Mouse (Mus musculus) forebrain, embryonic 11.5 days (tissue): Measurements from ENCODE around the gene Rae1. TPM values are rescaled to one million over a fixed set of nuclear protein-coding genes. Genes with fewer than 3 reads are reported as not detected.

Experiments used
- ATAC-seq: fragments of 200-750 bp; cut with Nextera tagmentation; replicated peaks from 2 replicates; pipeline ENCODE4 v1.8.0; 2017; ENCODE audit warnings: moderate TSS enrichment; ENCODE audit not compliant: low FRiP score
- DNase-seq: peaks from one replicate; pipeline ENCODE4 v3.0.0-alpha.2; 2017; ENCODE audit warnings: low spot score
- H3K27ac ChIP-seq: fragments of 300-500 bp; sonication (generic); 2 replicates; pipeline ENCODE4 v1.5.1; 2014; ENCODE audit warnings: low read depth, low read length
- H3K27me3 ChIP-seq: fragments of 300-500 bp; sonication (generic); 2 replicates; pipeline ENCODE4 v1.6.1; 2014; ENCODE audit warnings: mild to moderate bottlenecking, low read length, mixed read lengths; ENCODE audit not compliant: control insufficient read depth, insufficient read depth
- H3K36me3 ChIP-seq: fragments of 300-500 bp; sonication (generic); 2 replicates; pipeline ENCODE4 v1.6.1; 2014; ENCODE audit warnings: mild to moderate bottlenecking, low read length, moderate library complexity, mixed read lengths; ENCODE audit not compliant: control insufficient read depth, insufficient read depth
- H3K4me1 ChIP-seq: fragments of 300-500 bp; sonication (generic); replicated peaks from 2 replicates; pipeline ENCODE4 v1.6.1; 2014; ENCODE audit warnings: low read length, mixed read lengths; ENCODE audit not compliant: control insufficient read depth, insufficient read depth
- H3K4me2 ChIP-seq: fragments of 300-500 bp; sonication (generic); 2 replicates; pipeline ENCODE4 v1.6.1; 2014; ENCODE audit warnings: low read depth, mild to moderate bottlenecking, low read length, moderate library complexity, mixed read lengths; ENCODE audit not compliant: severe bottlenecking
- H3K4me3 ChIP-seq: fragments of 300-500 bp; sonication (generic); 2 replicates; pipeline ENCODE4 v1.5.1; 2014; ENCODE audit warnings: low read depth, low read length
- H3K9ac ChIP-seq: fragments of 300-500 bp; sonication (generic); 2 replicates; pipeline ENCODE4 v1.6.1; 2014; ENCODE audit warnings: low read length
- H3K9me3 ChIP-seq: fragments of 300-500 bp; sonication (generic); 2 replicates; pipeline ENCODE4 v1.6.1; 2016; ENCODE audit warnings: low read length, mixed read lengths; ENCODE audit not compliant: control insufficient read depth
- WGBS: fragments of 180-500 bp; shearing (Covaris S2); extraction: QIAGEN DNeasy Blood & Tissue Kit; methylation state at CpG from one replicate; pipeline ENCODE4 v1.1.7; 2014; 5-methylcytosine and 5-hydroxymethylcytosine counted together
- polyA plus RNA-seq: library from polyadenylated mRNA; unstranded; fragments of >200 nt; fragmentation: Nextera tagmentation; extraction: Ambion mirVana; gene quantifications from 2 replicates; pipeline ENCODE4 v1.2.1, GENCODE M21; 2014

Gene Rae1
- polyA plus RNA-seq, 1 experiment from 2014 or later: 148 TPM

- Histone ChIP-seq H3K36me3 (no peaks in the 10 kb centered on the region), H3K27ac (no peak overlapping the region), H3K4me3 (no peak overlapping the region), H3K27me3 (no peaks in the 10 kb centered on the region), H3K4me1 (no peaks in the 10 kb centered on the region), H3K4me2 (no peak overlapping the region), H3K9ac (no peak overlapping the region), H3K9me3 (no peaks in the 10 kb centered on the region)
- DNase-seq (no peak), ATAC-seq (no peak)
- WGBS: 69% methylated on average over 11 of the region's 11 CpGs
These were observed 42.7 kb downstream of the Rae1 start for GRCm38 (mm10) chr2:173042504-173043162.

DNA sequence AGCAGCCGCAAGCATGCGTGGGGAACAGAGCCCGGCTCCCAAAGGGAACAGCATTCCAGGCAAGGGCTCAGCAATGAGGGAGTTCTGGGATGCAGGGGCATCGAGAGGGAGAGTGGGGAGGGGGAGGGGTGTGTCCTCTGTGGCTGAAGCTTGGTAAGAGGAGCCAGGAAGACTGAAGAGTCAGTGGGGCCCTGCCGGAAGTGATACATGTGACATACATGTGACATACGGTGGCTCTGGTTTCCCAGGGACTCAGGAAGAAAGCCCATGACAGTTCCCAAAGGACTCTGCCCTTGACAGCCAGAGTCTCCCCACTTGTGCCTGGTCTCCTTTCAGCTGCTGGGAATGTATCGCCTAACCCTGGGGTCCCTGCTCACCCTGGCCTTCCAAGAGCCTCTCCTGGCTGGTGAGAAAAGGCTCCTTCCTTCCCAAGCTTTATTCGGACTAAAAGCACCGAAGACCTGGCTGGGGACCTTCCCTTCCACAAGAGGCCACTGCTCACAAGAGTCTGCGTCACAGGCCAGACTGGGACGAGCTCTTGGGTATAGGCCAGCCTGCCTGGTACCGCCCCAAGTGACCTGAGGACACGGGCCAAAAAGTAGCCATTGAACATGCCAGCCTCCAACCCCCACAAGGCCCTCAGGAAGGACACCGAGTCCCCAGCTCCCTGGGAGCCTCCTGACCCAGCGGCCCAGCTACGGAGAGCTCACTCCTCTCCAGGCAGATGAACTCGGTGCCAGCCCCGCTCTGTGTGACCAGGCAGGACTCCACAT, 44.5 kb downstream of the Rae1 start:
- no peak overlapping the region for H3K4me3 ChIP-seq
- DNase-seq (no peak), ATAC-seq (no peak)
- no peaks in the 10 kb centered on the region for H3K9me3 ChIP-seq
- H3K4me2 ChIP-seq: no peak overlapping the region
- WGBS: 82% methylated on average over 18 of the region's 18 CpGs
- H3K4me1 ChIP-seq: no peaks in the 10 kb centered on the region
- H3K9ac ChIP-seq: no peak overlapping the region
- no peaks in the 10 kb centered on the region for H3K27me3 ChIP-seq
- no peak overlapping the region for H3K27ac ChIP-seq
- no peaks in the 10 kb centered on the region for H3K36me3 ChIP-seq

- ATAC-seq (no peak), DNase-seq (no peak)
- H3K4me1 ChIP-seq: no peaks in the 10 kb centered on the region; the same call in 1 of the 2 replicates
- no peaks in the 10 kb centered on the region for H3K36me3 ChIP-seq
- no peak overlapping the region for H3K4me2 ChIP-seq
- 77% methylated on average over 15 of the region's 15 CpGs for WGBS
- H3K4me3 ChIP-seq: no peak overlapping the region
- H3K9ac ChIP-seq: no peak overlapping the region
- no peak overlapping the region for H3K27ac ChIP-seq
- no peaks in the 10 kb centered on the region for H3K9me3 ChIP-seq
- H3K27me3 ChIP-seq: no peaks in the 10 kb centered on the region
These were observed 46.8 kb downstream of the Rae1 start for GRCm38 (mm10) chr2:173046582-173047297.

GRCm38 (mm10) chr2:173047471-173047870, 47.6 kb downstream of the Rae1 start:
- H3K27ac ChIP-seq: no peak overlapping the region

DNA sequence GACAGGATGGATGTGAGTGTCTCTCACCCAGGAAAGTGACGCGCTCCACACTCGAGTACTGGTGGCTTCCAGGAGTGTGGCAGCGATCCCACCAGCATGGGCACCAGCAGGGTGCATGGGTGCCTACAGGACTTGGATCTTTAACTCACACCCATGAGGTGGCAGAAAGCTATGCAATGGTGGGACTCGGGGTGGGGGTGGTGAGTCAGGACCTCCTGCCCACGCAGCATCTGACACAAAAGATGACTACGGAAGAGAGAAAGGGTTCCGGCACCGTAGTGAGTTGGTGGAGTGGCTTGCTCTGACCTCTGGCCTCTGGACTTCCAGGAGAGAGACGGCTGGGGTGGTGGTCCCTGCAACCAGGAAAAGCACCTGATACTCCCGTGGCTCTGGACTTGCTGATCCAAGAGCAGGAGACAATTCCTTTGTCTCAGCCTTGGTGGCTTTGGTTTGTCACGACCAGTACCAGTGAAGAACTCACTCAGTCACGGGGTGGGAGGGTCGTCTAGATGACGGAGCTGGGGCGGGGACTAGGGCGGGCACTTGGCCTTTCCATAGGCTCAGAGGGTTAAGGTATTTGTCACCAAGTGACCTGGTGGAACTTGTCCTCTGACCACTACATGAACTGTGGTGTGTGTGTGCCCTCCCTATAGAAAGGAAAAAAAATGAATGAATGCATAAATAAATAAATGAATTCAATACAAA, 48.3 kb downstream of the Rae1 start:
- no peak overlapping the region for H3K4me3 ChIP-seq
- WGBS: 56% methylated on average over 17 of the region's 17 CpGs
- ATAC-seq: no peak
- DNase-seq: no peak
- H3K9ac ChIP-seq: no peak overlapping the region
- no peak overlapping the region for H3K27ac ChIP-seq
- no peaks in the 10 kb centered on the region for H3K9me3 ChIP-seq
- no peaks in the 10 kb centered on the region for H3K27me3 ChIP-seq
- no peaks in the 10 kb centered on the region; the same call in 1 of the 2 replicates for H3K4me1 ChIP-seq
- no peaks in the 10 kb centered on the region for H3K36me3 ChIP-seq
- no peak overlapping the region for H3K4me2 ChIP-seq

More at GRCm38 (mm10) chr2:173047471-173047870, 47.6 kb downstream of the Rae1 start:
- H3K36me3 ChIP-seq: no peaks in the 10 kb centered on the region
- no peak overlapping the region for H3K4me3 ChIP-seq
- no peak overlapping the region for H3K9ac ChIP-seq
- DNase-seq (no peak), ATAC-seq (no peak)
- H3K27me3 ChIP-seq: no peaks in the 10 kb centered on the region
- no peaks in the 10 kb centered on the region; the same call in 1 of the 2 replicates for H3K4me1 ChIP-seq
- WGBS: 50% methylated on average over 5 of the region's 5 CpGs
- no peak overlapping the region for H3K4me2 ChIP-seq
- H3K9me3 ChIP-seq: no peaks in the 10 kb centered on the region

- Histone ChIP-seq H3K27ac (no peak overlapping the region), H3K9me3 (no peaks in the 10 kb centered on the region), H3K4me3 (no peak overlapping the region), H3K27me3 (no peaks in the 10 kb centered on the region), H3K9ac (no peak overlapping the region), H3K36me3 (no peaks in the 10 kb centered on the region), H3K4me2 (no peak overlapping the region), H3K4me1 (no peaks in the 10 kb centered on the region; the same call in 1 of the 2 replicates)
- ATAC-seq: no peak
- DNase-seq: no peak
- 91% methylated on average over 3 of the region's 3 CpGs for WGBS
These were observed 49.3 kb downstream of the Rae1 start for GRCm38 (mm10) chr2:173049231-173049630.

GRCm38 (mm10) chr2:173049817-173050216, 49.9 kb downstream of the Rae1 start:
- WGBS: 49% methylated on average over 6 of the region's 6 CpGs
- H3K9me3 ChIP-seq: no peaks in the 10 kb centered on the region
- no peaks in the 10 kb centered on the region; the same call in 1 of the 2 replicates for H3K4me1 ChIP-seq
- no peak for DNase-seq
- no peak overlapping the region for H3K4me3 ChIP-seq
- H3K4me2 ChIP-seq: no peak overlapping the region
- no peak for ATAC-seq
- no peaks in the 10 kb centered on the region for H3K27me3 ChIP-seq
- H3K9ac ChIP-seq: no peak overlapping the region
- no peak overlapping the region for H3K27ac ChIP-seq
- H3K36me3 ChIP-seq: no peaks in the 10 kb centered on the region
